Mouse (Mus musculus) stomach, postnatal 0 days (tissue): Measurements from ENCODE around the gene Hebp1.

Source experiments
- CTCF ChIP-seq: IDR thresholded peaks from 2 replicates; pipeline ENCODE4 v1.5.1; 2016; ENCODE audit warnings: antibody characterized with exemption, low read depth, mild to moderate bottlenecking, moderate library complexity
- EP300 ChIP-seq: optimal IDR thresholded peaks from 2 replicates; pipeline ENCODE3; 2016; ENCODE audit warnings: antibody characterized with exemption

DNA sequence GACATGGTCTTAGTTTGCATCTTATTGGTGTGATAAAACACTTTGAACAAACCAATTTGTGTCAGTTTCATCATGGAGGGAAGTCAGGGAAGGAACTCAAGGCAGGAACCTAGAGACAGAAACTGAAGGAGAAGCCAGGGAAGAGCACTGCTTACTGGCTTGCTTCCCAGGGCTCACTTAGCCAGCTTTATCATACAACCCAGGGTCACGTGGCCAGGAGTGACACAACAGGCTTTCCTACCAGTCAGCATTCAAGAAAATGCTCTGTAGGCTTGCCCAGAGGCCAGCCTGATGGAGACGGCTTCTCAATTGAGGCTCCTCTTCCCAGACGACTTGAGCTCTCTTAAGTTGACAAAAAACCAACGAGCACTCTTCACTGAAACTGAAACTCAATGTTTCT lies 2.9 kb downstream of the Hebp1 start:
- TF ChIP-seq EP300 (no peak), CTCF (no peak)
